4 mouse cellular contexts compared by ENCODE assay signal in the genomic region with DNA sequence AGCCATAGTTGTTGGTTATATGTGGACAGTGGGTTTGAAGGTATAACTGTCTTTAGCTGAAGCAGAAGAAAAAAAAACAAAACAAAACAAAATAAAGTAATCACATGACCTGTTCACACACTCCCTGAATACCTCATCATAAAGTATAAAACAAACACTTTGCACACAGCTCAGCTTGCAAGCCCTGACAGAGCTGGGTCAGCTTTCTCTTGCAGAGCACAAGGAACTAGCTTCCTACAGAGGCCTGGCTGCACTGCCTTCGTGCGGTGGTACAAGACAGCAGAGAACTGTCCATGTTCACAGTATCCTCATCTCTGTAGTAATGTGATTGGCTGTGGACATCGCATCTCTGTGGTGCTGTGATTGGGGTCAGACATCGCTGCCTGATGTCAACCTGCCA. TPM values are rescaled to one million over a fixed set of nuclear protein-coding genes. Genes with fewer than 3 reads are reported as not detected.
"Had no signal": no experiment of that assay in that cellular context is flagged by ENCODE, and none has a peak within 500 bp of the region (broad histone marks: within the 10 kb centered on the region; RNA-seq: fewer than 3 reads in every experiment).

No protein-coding gene starts in this region.

RNA-seq across cellular contexts. Expression of gene Sytl3, which starts 28.5 kb away (rescaled TPM):
- total RNA-seq: layer of hippocampus, adult 18-20 months; layer of hippocampus, postnatal 36 days had no signal
- polyA plus RNA-seq: heart, embryonic 12.5 days; heart, embryonic 13.5 days had no signal
